Mouse (Mus musculus): ENCODE results near the gene Stk40. TPM values are rescaled to one million over a fixed set of nuclear protein-coding genes. Genes with fewer than 3 reads are reported as not detected.

Stk40 gene
- polyA plus RNA-seq, 1 experiment from 2014 or later = 37.7 TPM

- 93% methylated on average over 9 of the region's 9 CpGs for WGBS
- H3K9me3 ChIP-seq = no peaks in the 10 kb centered on the region
- no peak overlapping the region for H3K4me3 ChIP-seq
- no peaks in the 10 kb centered on the region for H3K27me3 ChIP-seq
- H3K36me3 ChIP-seq = no peaks in the 10 kb centered on the region
- H3K27ac ChIP-seq (replicated peaks) = no peak overlapping the region
- no peak overlapping the region for H3K9ac ChIP-seq
- no peak for ATAC-seq (ENCODE audit: low read depth)
- no peak overlapping the region for H3K4me2 ChIP-seq
- H3K4me1 ChIP-seq (replicated peaks) = peaks cover 58% of the 10 kb centered on the region
Measured at GRCm38 (mm10) chr4:126115411-126115810, 11.7 kb downstream of the Stk40 start.

- 61% methylated on average over 6 of the region's 6 CpGs for WGBS
- no peak overlapping the region for H3K4me2 ChIP-seq
- peaks cover 4% of the 10 kb centered on the region for H3K36me3 ChIP-seq
- no peak overlapping the region for H3K27ac ChIP-seq (replicated peaks)
- peaks cover 52% of the 10 kb centered on the region for H3K4me1 ChIP-seq (replicated peaks)
- ATAC-seq (ENCODE audit: low read depth) = no peak
- no peak overlapping the region for H3K9ac ChIP-seq
- no peaks in the 10 kb centered on the region for H3K27me3 ChIP-seq
- 0 out of 2 replicates have a peak, but pooled peaks cover 2% of the 10 kb centered on the region for H3K9me3 ChIP-seq
- no peak overlapping the region for H3K4me3 ChIP-seq
Measured at GRCm38 (mm10) chr4:126115871-126116521, 12.2 kb downstream of the Stk40 start.

- H3K4me3 ChIP-seq = no peak overlapping the region
- 84% methylated on average over 8 of the region's 8 CpGs for WGBS
- H3K4me1 ChIP-seq (replicated peaks) = peaks cover 43% of the 10 kb centered on the region
- H3K9ac ChIP-seq = no peak overlapping the region
- H3K36me3 ChIP-seq = peaks cover 13% of the 10 kb centered on the region
- H3K4me2 ChIP-seq = no peak overlapping the region
- no peaks in the 10 kb centered on the region for H3K27me3 ChIP-seq
- ATAC-seq (ENCODE audit: low read depth) = no peak
- no peak overlapping the region for H3K27ac ChIP-seq (replicated peaks)
- H3K9me3 ChIP-seq = peaks cover 10% of the 10 kb centered on the region
Measured at GRCm38 (mm10) chr4:126117116-126117515, 13.4 kb downstream of the Stk40 start.

DNA sequence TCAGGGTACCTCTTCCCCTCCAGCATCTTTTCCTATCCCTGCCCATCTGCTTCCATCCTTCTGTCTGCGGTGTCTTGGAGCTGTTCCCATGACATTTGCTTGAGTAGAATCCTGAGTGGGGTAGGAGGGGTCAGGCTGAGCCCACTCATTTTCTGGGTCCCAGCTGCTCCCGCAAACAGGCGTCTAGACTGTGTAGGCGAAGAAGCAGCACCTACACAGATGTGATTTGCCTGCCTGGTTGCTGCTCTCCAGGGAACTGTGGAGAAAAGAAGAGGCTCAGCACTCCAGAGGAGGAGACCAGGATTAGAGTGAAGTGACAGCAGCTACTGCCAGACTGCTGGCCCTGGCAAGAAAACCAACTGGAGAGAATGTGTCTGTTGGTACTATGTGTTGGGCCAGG, 14.9 kb downstream of the Stk40 start:
- no peaks in the 10 kb centered on the region for H3K27me3 ChIP-seq
- peaks cover 10% of the 10 kb centered on the region for H3K9me3 ChIP-seq
- H3K4me3 ChIP-seq = no peak overlapping the region
- peaks cover 19% of the 10 kb centered on the region for H3K36me3 ChIP-seq
- peaks cover 34% of the 10 kb centered on the region for H3K4me1 ChIP-seq (replicated peaks)
- no peak overlapping the region for H3K9ac ChIP-seq
- H3K4me2 ChIP-seq = no peak overlapping the region
- H3K27ac ChIP-seq (replicated peaks) = peak overlapping the region; percentile 46
- peak; percentile 69 for ATAC-seq (ENCODE audit: low read depth)
- WGBS = 65% methylated on average over 4 of the region's 4 CpGs

GRCm38 (mm10) chr4:126119051-126119450, 15.3 kb downstream of the Stk40 start:
- Histone ChIP-seq H3K27ac (replicated peaks) (peak overlapping the region; percentile 46; the same call in 1 of the 2 replicates), H3K36me3 (peaks cover 23% of the 10 kb centered on the region), H3K4me1 (replicated peaks) (peaks cover 30% of the 10 kb centered on the region), H3K4me2 (no peak overlapping the region), H3K9me3 (peaks cover 10% of the 10 kb centered on the region), H3K9ac (no peak overlapping the region), H3K4me3 (no peak overlapping the region), H3K27me3 (no peaks in the 10 kb centered on the region)
- no peak for ATAC-seq (ENCODE audit: low read depth)
- 100% methylated on average over 1 of the region's 1 CpGs for WGBS

- ATAC-seq (ENCODE audit: low read depth) = no peak
- H3K9me3 ChIP-seq = peaks cover 10% of the 10 kb centered on the region
- no peaks in the 10 kb centered on the region for H3K27me3 ChIP-seq
- WGBS = 87% methylated on average over 5 of the region's 5 CpGs
- H3K4me2 ChIP-seq = no peak overlapping the region
- no peak overlapping the region for H3K9ac ChIP-seq
- H3K4me1 ChIP-seq (replicated peaks) = peaks cover 29% of the 10 kb centered on the region
- peaks cover 33% of the 10 kb centered on the region for H3K36me3 ChIP-seq
- H3K27ac ChIP-seq (replicated peaks) = no peak overlapping the region
- no peak overlapping the region for H3K4me3 ChIP-seq
Measured at GRCm38 (mm10) chr4:126120052-126120451, 16.3 kb downstream of the Stk40 start.

GRCm38 (mm10) chr4:126120506-126120905, 16.7 kb downstream of the Stk40 start:
- ATAC-seq (ENCODE audit: low read depth) = no peak
- Histone ChIP-seq H3K27ac (replicated peaks) (no peak overlapping the region), H3K9ac (no peak overlapping the region), H3K4me3 (no peak overlapping the region), H3K4me2 (no peak overlapping the region), H3K4me1 (replicated peaks) (peaks cover 25% of the 10 kb centered on the region), H3K27me3 (no peaks in the 10 kb centered on the region), H3K36me3 (peaks cover 37% of the 10 kb centered on the region), H3K9me3 (peaks cover 10% of the 10 kb centered on the region)
- WGBS = 87% methylated on average over 2 of the region's 2 CpGs

GRCm38 (mm10) chr4:126123309-126124040, 19.7 kb downstream of the Stk40 start:
- Histone ChIP-seq H3K36me3 (peaks cover 65% of the 10 kb centered on the region), H3K27ac (replicated peaks) (no peak overlapping the region), H3K9me3 (peaks cover 10% of the 10 kb centered on the region), H3K9ac (no peak overlapping the region), H3K4me2 (no peak overlapping the region), H3K4me3 (no peak overlapping the region), H3K27me3 (no peaks in the 10 kb centered on the region), H3K4me1 (replicated peaks) (peaks cover 4% of the 10 kb centered on the region)
- WGBS = 91% methylated on average over 10 of the region's 10 CpGs
- ATAC-seq (ENCODE audit: low read depth) = no peak

GRCm38 (mm10) chr4:126130502-126130901, 26.7 kb downstream of the Stk40 start:
- Histone ChIP-seq H3K9me3 (no peaks in the 10 kb centered on the region), H3K4me3 (no peak overlapping the region), H3K4me1 (replicated peaks) (peaks cover 41% of the 10 kb centered on the region), H3K4me2 (no peak overlapping the region), H3K27me3 (no peaks in the 10 kb centered on the region), H3K9ac (no peak overlapping the region), H3K36me3 (peaks cover 84% of the 10 kb centered on the region), H3K27ac (replicated peaks) (peak overlapping the region; percentile 69)
- no peak for ATAC-seq (ENCODE audit: low read depth)
- WGBS = 75% methylated on average over 11 of the region's 11 CpGs

GRCm38 (mm10) chr4:126131290-126132121, 27.7 kb downstream of the Stk40 start:
- Histone ChIP-seq H3K4me2 (no peak overlapping the region), H3K4me3 (no peak overlapping the region), H3K9me3 (no peaks in the 10 kb centered on the region), H3K36me3 (peaks cover 84% of the 10 kb centered on the region), H3K27ac (replicated peaks) (peak overlapping the region; percentile 69), H3K4me1 (replicated peaks) (peaks cover 41% of the 10 kb centered on the region), H3K9ac (no peak overlapping the region), H3K27me3 (no peaks in the 10 kb centered on the region)
- WGBS = 50% methylated on average over 10 of the region's 10 CpGs
- ATAC-seq (ENCODE audit: low read depth) = peak; percentile 56; the same call in 1 of the 2 replicates

GRCm38 (mm10) chr4:126132636-126133264, 29.0 kb downstream of the Stk40 start:
- Histone ChIP-seq H3K36me3 (peaks cover 85% of the 10 kb centered on the region), H3K9me3 (no peaks in the 10 kb centered on the region), H3K27ac (replicated peaks) (peak overlapping the region; percentile 69), H3K9ac (no peak overlapping the region), H3K4me2 (no peak overlapping the region), H3K27me3 (no peaks in the 10 kb centered on the region), H3K4me1 (replicated peaks) (peaks cover 41% of the 10 kb centered on the region), H3K4me3 (no peak overlapping the region)
- WGBS = 73% methylated on average over 6 of the region's 6 CpGs
- ATAC-seq (ENCODE audit: low read depth) = no peak
